Mouse (Mus musculus) midbrain, embryonic 13.5 days (tissue): ENCODE data around the gene 1700086D15Rik. TPM values are rescaled to one million over a fixed set of nuclear protein-coding genes. Genes with fewer than 3 reads are reported as not detected.

ENCODE experiments used
- ATAC-seq: fragments of 200-750 bp; cut with Nextera tagmentation; 2 replicates; pipeline ENCODE4 v1.8.0; 2017; ENCODE audit warnings: mild to moderate bottlenecking, moderate TSS enrichment, moderate library complexity
- H3K27ac ChIP-seq: fragments of 300-500 bp; sonication (generic); 2 replicates; pipeline ENCODE4 v1.5.1; 2015; ENCODE audit warnings: inconsistent platforms, mild to moderate bottlenecking, moderate library complexity
- H3K27me3 ChIP-seq: fragments of 300-500 bp; sonication (generic); 2 replicates; pipeline ENCODE4 v1.6.1; 2015; ENCODE audit warnings: mild to moderate bottlenecking, inconsistent platforms
- H3K36me3 ChIP-seq: fragments of 300-500 bp; sonication (generic); 2 replicates; pipeline ENCODE4 v1.6.1; 2015; ENCODE audit warnings: mild to moderate bottlenecking, inconsistent platforms
- H3K4me1 ChIP-seq: fragments of 300-500 bp; sonication (generic); replicated peaks from 2 replicates; pipeline ENCODE4 v1.6.1; 2015; ENCODE audit warnings: inconsistent platforms
- H3K4me2 ChIP-seq: fragments of 300-500 bp; sonication (generic); replicated peaks from 2 replicates; pipeline ENCODE4 v1.6.1; 2015; ENCODE audit warnings: moderate library complexity, mild to moderate bottlenecking, inconsistent platforms
- H3K4me3 ChIP-seq: fragments of 300-500 bp; sonication (generic); replicated peaks from 2 replicates; pipeline ENCODE4 v1.5.1; 2015; ENCODE audit warnings: mild to moderate bottlenecking, inconsistent platforms
- H3K9ac ChIP-seq: fragments of 300-500 bp; sonication (generic); replicated peaks from 2 replicates; pipeline ENCODE4 v1.6.1; 2015; ENCODE audit warnings: mild to moderate bottlenecking, inconsistent platforms
- H3K9me3 ChIP-seq: fragments of 300-500 bp; sonication (generic); 2 replicates; pipeline ENCODE4 v1.6.1; 2016; ENCODE audit warnings: mild to moderate bottlenecking, inconsistent platforms
- WGBS: fragments of 180-500 bp; shearing (Covaris S2); methylation state at CpG from one replicate; pipeline ENCODE4 v1.1.7; 2015; 5-methylcytosine and 5-hydroxymethylcytosine counted together
- polyA plus RNA-seq: library from polyadenylated mRNA; unstranded; fragments of >200 nt; fragmentation: Nextera tagmentation; extraction: Ambion mirVana; gene quantifications from 2 replicates; pipeline ENCODE4 v1.2.1, GENCODE M21; 2015

1700086D15Rik gene
- polyA plus RNA-seq, 1 experiment from 2014 or later, result not detected

- ATAC-seq, result no peak
- no peak overlapping the region for H3K27ac ChIP-seq
- 84% methylated on average over 4 of the region's 4 CpGs for WGBS
- H3K36me3 ChIP-seq, result no peaks in the 10 kb centered on the region; the same call in 1 of the 2 replicates
- no peak overlapping the region for H3K4me2 ChIP-seq
- H3K9ac ChIP-seq, result no peak overlapping the region
- H3K27me3 ChIP-seq, result no peaks in the 10 kb centered on the region
- no peak overlapping the region for H3K4me3 ChIP-seq
- H3K9me3 ChIP-seq, result no peaks in the 10 kb centered on the region
- peaks cover 25% of the 10 kb centered on the region for H3K4me1 ChIP-seq
These were observed 30.6 kb downstream of the 1700086D15Rik start for GRCm38 (mm10) chr11:65129110-65129509.

GRCm38 (mm10) chr11:65128666-65129065, 31.0 kb downstream of the 1700086D15Rik start:
- Histone ChIP-seq H3K4me1 (peaks cover 25% of the 10 kb centered on the region), H3K9ac (no peak overlapping the region), H3K9me3 (no peaks in the 10 kb centered on the region), H3K36me3 (no peaks in the 10 kb centered on the region; the same call in 1 of the 2 replicates), H3K4me3 (no peak overlapping the region), H3K27ac (no peak overlapping the region), H3K27me3 (no peaks in the 10 kb centered on the region), H3K4me2 (no peak overlapping the region)
- WGBS, result 86% methylated on average over 4 of the region's 4 CpGs
- no peak for ATAC-seq

GRCm38 (mm10) chr11:65126566-65126965, 33.1 kb downstream of the 1700086D15Rik start:
- 47% methylated on average over 9 of the region's 9 CpGs for WGBS
- H3K36me3 ChIP-seq, result no peaks in the 10 kb centered on the region; the same call in 1 of the 2 replicates
- peak; percentile 41; the same call in 1 of the 2 replicates for ATAC-seq
- no peak overlapping the region for H3K4me2 ChIP-seq
- no peaks in the 10 kb centered on the region for H3K27me3 ChIP-seq
- H3K9me3 ChIP-seq, result no peaks in the 10 kb centered on the region
- peaks cover 25% of the 10 kb centered on the region for H3K4me1 ChIP-seq
- H3K27ac ChIP-seq, result peak overlapping the region; percentile 47; the same call in 1 of the 2 replicates
- H3K9ac ChIP-seq, result 0 out of 2 replicates have a peak overlapping the region, but pooled peaks have one; percentile 29
- no peak overlapping the region for H3K4me3 ChIP-seq

DNA sequence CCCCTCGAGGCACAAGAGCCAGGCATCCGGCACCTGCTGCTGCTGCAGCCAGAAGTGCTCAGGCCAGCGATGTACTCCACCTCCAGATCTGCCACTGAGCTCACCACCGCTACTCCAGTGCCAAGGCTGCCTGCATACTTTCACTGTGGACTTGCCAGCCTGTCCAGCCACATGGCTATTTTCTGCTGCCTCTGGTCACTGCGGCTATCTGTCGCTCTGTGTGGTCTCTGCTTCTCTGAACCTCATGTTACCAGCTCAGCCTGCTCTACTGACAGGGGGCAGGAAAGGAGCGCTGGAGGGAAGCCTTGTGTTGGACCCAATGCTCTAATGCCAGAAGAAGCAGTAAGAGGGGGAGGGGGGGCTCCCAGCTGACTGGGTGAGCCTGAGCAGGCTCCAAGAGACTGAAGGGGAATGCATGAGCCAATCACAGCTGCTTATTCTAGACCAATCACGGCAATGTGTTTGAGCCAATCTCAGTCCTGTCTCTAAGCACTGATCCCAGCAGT, 34.7 kb downstream of the 1700086D15Rik start:
- ATAC-seq, result peak; percentile 96
- Histone ChIP-seq H3K9me3 (no peaks in the 10 kb centered on the region), H3K9ac (no peak overlapping the region), H3K4me1 (peaks cover 25% of the 10 kb centered on the region), H3K4me2 (peak overlapping the region; percentile 22), H3K4me3 (no peak overlapping the region), H3K36me3 (no peaks in the 10 kb centered on the region), H3K27ac (peak overlapping the region; percentile 3; the same call in 1 of the 2 replicates), H3K27me3 (no peaks in the 10 kb centered on the region)
- 57% methylated on average over 8 of the region's 8 CpGs for WGBS

DNA sequence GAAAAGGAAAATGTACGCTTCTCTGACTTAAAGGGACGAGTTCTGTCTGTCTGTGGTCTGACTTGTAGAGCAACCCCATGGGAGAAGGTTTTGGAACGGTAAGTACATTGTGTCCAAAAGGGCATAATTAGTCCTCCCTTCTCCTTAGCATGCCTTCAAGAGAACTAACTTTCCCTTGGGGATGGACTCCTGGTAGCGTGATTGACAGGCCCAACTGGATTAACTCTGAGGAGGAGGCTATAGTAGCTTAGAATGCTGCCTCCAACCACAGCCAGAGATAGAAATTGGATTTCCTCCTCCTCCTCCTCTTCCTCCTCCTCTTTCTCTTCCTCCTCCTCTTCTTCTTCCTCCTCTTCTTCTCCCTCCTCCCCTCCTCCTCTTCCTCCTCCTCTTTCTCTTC, 39.4 kb downstream of the 1700086D15Rik start:
- Histone ChIP-seq H3K27ac (no peak overlapping the region), H3K4me1 (peaks cover 10% of the 10 kb centered on the region), H3K36me3 (no peaks in the 10 kb centered on the region), H3K4me2 (no peak overlapping the region), H3K27me3 (no peaks in the 10 kb centered on the region), H3K9me3 (no peaks in the 10 kb centered on the region), H3K4me3 (no peak overlapping the region), H3K9ac (no peak overlapping the region)
- no peak for ATAC-seq
- WGBS, result 85% methylated on average over 4 of the region's 4 CpGs

GRCm38 (mm10) chr11:65115811-65116210, 43.9 kb downstream of the 1700086D15Rik start:
- no peak overlapping the region for H3K4me3 ChIP-seq
- H3K4me1 ChIP-seq, result peaks cover 16% of the 10 kb centered on the region
- H3K27ac ChIP-seq, result no peak overlapping the region
- H3K9me3 ChIP-seq, result no peaks in the 10 kb centered on the region
- H3K4me2 ChIP-seq, result no peak overlapping the region
- ATAC-seq, result no peak
- no peak overlapping the region for H3K9ac ChIP-seq
- H3K36me3 ChIP-seq, result no peaks in the 10 kb centered on the region
- no peaks in the 10 kb centered on the region for H3K27me3 ChIP-seq
- WGBS, result 90% methylated on average over 6 of the region's 6 CpGs

DNA sequence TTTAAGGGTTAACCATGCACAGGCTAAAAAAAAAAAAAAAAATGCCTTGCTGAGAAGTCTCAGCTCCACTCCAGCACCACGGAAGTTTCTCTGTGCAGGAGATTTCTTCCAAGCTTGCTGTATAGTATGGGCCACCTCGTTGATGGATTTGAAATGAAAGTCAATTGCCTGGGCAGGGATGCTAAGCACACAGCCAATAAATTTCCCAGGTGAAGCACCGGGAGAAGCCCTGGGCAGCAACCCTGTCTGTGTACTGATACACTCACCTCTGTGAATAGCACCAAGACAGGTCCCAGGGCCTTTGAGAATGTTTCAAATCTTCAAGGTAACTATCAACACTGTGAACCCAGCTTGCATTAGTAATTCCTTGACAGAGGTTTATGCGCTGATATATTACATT, 47.6 kb downstream of the 1700086D15Rik start:
- H3K4me3 ChIP-seq, result no peak overlapping the region
- WGBS, result 60% methylated on average over 4 of the region's 4 CpGs
- H3K27ac ChIP-seq, result no peak overlapping the region
- H3K4me2 ChIP-seq, result no peak overlapping the region
- H3K9ac ChIP-seq, result no peak overlapping the region
- no peaks in the 10 kb centered on the region for H3K27me3 ChIP-seq
- no peaks in the 10 kb centered on the region for H3K9me3 ChIP-seq
- peaks cover 31% of the 10 kb centered on the region for H3K4me1 ChIP-seq
- H3K36me3 ChIP-seq, result no peaks in the 10 kb centered on the region
- no peak for ATAC-seq

- Histone ChIP-seq H3K4me3 (no peak overlapping the region), H3K9me3 (no peaks in the 10 kb centered on the region), H3K4me2 (no peak overlapping the region), H3K27me3 (no peaks in the 10 kb centered on the region), H3K27ac (no peak overlapping the region), H3K4me1 (peaks cover 31% of the 10 kb centered on the region), H3K36me3 (no peaks in the 10 kb centered on the region), H3K9ac (no peak overlapping the region)
- ATAC-seq, result no peak
- 47% methylated on average over 5 of the region's 5 CpGs for WGBS
These were observed 48.0 kb downstream of the 1700086D15Rik start for GRCm38 (mm10) chr11:65111651-65112050.

DNA sequence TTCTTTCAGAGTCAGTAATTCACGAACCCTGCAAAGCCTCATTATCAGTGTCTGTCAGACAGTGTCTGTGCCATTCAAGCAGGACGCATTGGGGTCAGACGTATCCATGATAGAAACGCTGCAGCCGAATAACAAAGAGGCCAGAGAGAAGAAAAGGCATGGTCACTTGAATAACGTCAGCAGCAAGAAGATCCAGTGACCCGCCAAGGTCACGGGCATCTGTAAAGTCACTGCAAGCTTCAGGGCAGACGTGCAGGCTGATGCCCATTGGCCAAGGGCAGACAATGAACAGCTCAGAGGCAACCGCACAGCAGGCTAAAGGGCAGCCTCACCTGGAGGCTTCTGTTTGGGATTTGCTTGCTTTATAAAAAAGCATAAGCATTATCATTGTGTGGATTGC, 49.6 kb downstream of the 1700086D15Rik start:
- H3K36me3 ChIP-seq, result no peaks in the 10 kb centered on the region
- H3K9me3 ChIP-seq, result no peaks in the 10 kb centered on the region
- H3K4me3 ChIP-seq, result no peak overlapping the region
- no peak overlapping the region for H3K9ac ChIP-seq
- no peak overlapping the region for H3K4me2 ChIP-seq
- WGBS, result 35% methylated on average over 10 of the region's 10 CpGs
- 0 out of 2 replicates have a peak, but pooled peaks have one; percentile 15 for ATAC-seq
- H3K27me3 ChIP-seq, result no peaks in the 10 kb centered on the region
- peaks cover 31% of the 10 kb centered on the region for H3K4me1 ChIP-seq
- no peak overlapping the region for H3K27ac ChIP-seq

- WGBS, result 78% methylated on average over 5 of the region's 5 CpGs
- Histone ChIP-seq H3K9ac (no peak overlapping the region), H3K9me3 (no peaks in the 10 kb centered on the region), H3K4me3 (no peak overlapping the region), H3K27me3 (no peaks in the 10 kb centered on the region), H3K27ac (peak overlapping the region; percentile 20; the same call in 1 of the 2 replicates), H3K4me2 (no peak overlapping the region), H3K4me1 (peaks cover 31% of the 10 kb centered on the region), H3K36me3 (no peaks in the 10 kb centered on the region)
- peak; percentile 71 for ATAC-seq
These were observed 51.9 kb downstream of the 1700086D15Rik start for GRCm38 (mm10) chr11:65107734-65108171.

GRCm38 (mm10) chr11:65107151-65107550, 52.5 kb downstream of the 1700086D15Rik start:
- WGBS, result 75% methylated on average over 4 of the region's 4 CpGs

DNA sequence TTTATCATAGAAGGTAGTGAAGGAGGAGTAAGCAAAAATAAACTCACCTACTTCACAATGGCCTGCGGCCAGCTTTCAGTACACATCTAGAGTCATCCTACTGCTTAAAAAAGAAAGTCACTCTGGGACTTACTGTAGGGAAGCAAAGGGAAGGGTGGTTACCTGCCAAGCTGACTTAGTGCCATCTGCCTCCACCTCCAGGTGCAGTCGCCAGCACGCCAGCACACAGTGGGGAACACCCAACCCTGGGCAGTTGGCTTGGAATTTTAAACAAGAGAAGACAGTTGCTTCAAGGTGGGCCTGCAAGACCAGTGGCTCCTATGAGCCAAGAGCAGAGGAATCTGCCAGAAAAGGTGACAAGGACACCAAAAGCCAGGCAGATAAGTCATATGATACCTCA, 55.6 kb downstream of the 1700086D15Rik start:
- Histone ChIP-seq H3K36me3 (no peaks in the 10 kb centered on the region), H3K4me3 (no peak overlapping the region), H3K9me3 (no peaks in the 10 kb centered on the region), H3K27me3 (no peaks in the 10 kb centered on the region), H3K4me1 (0 out of 2 replicates have a peak, but pooled peaks cover 8% of the 10 kb centered on the region), H3K4me2 (no peak overlapping the region), H3K27ac (no peak overlapping the region), H3K9ac (no peak overlapping the region)
- no peak for ATAC-seq
- WGBS, result 98% methylated on average over 3 of the region's 3 CpGs

More at GRCm38 (mm10) chr11:65107151-65107550, 52.5 kb downstream of the 1700086D15Rik start:
- Histone ChIP-seq H3K27ac (no peak overlapping the region), H3K4me2 (no peak overlapping the region), H3K4me1 (peaks cover 29% of the 10 kb centered on the region), H3K4me3 (no peak overlapping the region), H3K9me3 (no peaks in the 10 kb centered on the region), H3K36me3 (no peaks in the 10 kb centered on the region), H3K9ac (no peak overlapping the region), H3K27me3 (no peaks in the 10 kb centered on the region)
- 0 out of 2 replicates have a peak, but pooled peaks have one; percentile 50 for ATAC-seq
